Mouse (Mus musculus) frontal cortex, postnatal 25 days (tissue): ENCODE data around the gene Srxn1.

Source experiments
- DNase-seq, 2 experiments: peaks; one replicate each; pipeline ENCODE4 v3.0.0; 2022; ENCODE audit warnings: low spot score in 2 of 2

Srxn1 gene

DNA sequence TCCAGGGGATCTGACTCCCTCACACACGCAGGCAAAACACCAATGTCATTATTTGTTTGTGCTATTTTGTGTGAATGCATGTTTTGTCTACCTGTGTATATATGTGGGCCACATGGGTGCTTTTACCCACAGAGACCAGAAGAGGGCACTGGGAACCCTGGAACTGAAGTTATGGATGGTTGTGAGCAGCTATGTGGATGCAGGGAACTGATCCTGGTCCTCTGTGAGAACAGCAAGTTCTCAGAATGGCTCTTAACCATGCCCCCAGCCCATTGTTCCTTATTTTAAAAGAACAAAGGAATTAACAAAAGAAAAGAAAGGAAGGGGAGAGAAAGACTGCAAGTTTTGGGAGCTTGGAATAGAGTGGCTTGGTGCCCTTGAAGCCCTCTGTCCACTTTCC is 54.2 kb downstream of the Srxn1 start:
- DNase-seq, result no peak
